In the genomic region with DNA sequence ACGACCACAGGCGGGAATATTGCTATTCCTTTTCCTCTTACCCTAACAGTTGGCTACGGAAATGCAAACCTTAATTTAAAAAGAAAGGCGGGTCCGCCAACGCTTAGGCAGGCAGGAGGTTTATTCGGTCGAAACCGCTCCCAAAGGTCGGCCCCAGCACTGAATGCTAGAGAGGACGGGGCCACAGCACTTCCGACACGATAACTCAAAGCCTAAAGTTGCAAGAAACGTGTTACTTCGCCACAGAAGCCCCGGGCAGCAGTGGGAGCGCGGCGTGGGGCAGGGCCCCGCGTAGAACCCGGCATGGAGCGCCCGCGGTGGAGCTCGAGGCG, we compare ENCODE assay signal across 9 mouse cellular contexts. TPM values are rescaled to one million over a fixed set of nuclear protein-coding genes. Genes with fewer than 3 reads are reported as not detected.
A peak's percentile ranks its signal among the peaks of the same experiment; 100 is the strongest.
DNase-seq lines count a peak whose midpoint lies in the region; ATAC-seq and TF ChIP-seq lines count a peak whose summit lies in the region.
"Had no signal": no experiment of that assay in that cellular context is flagged by ENCODE, and none has a peak within 500 bp of the region (broad histone marks: within the 10 kb centered on the region; RNA-seq: fewer than 3 reads in every experiment).

No protein-coding gene starts in this region.

- no peak for TF ChIP-seq EP300 in heart, postnatal 0 days (IDR thresholded peaks at IDR 0.05; ENCODE audit: low read depth)
- TF ChIP-seq EP300 in MEL (IDR thresholded peaks at IDR 0.05; ENCODE audit: low read depth in 1 of 2, low read length in 2 of 2) = no peak

- peak overlapping the region; percentile 72 for H3K4me2 ChIP-seq in heart, postnatal 0 days (ENCODE audit: low read depth, low read length)

- H3K4me3 ChIP-seq in heart, postnatal 0 days (ENCODE audit: low read depth, low read length) = peak overlapping the region; percentile 98
- peak overlapping the region; percentile 96 to 100 for H3K4me3 ChIP-seq in MEL (ENCODE audit: control insufficient read depth in 1 of 2, insufficient read depth in 1 of 2, low read depth in 2 of 2, low read length in 2 of 2)
- H3K4me3 ChIP-seq in hindbrain, embryonic 10.5 days = peak overlapping the region; percentile 99

- H3K36me3 ChIP-seq in heart, postnatal 0 days (replicated peaks; ENCODE audit: control insufficient read depth, insufficient read depth, low read length) = peaks cover 22% of the 10 kb centered on the region
- H3K36me3 ChIP-seq in MEL (ENCODE audit: control insufficient read depth in 1 of 2, insufficient read depth in 2 of 2, low read length in 2 of 2) = peaks cover 16% of the 10 kb centered on the region in 2 experiments
- H3K36me3 ChIP-seq in hindbrain, embryonic 10.5 days = peaks cover 44% of the 10 kb centered on the region

- DNase-seq in heart, postnatal 0 days (ENCODE audit: low spot score) = no peak
- no peak for DNase-seq in heart, adult 8-10 months (ENCODE audit: low spot score)
- peak; percentile 32 for DNase-seq in MEL (ENCODE audit: low read depth, low spot score)
- DNase-seq in hindbrain, embryonic 10.5 days (ENCODE audit: low spot score) = no peak
- DNase-seq in lung, postnatal 36 days = peak; percentile 18
- DNase-seq in gastrocnemius, postnatal 36 days = no peak
- no peak for DNase-seq in adrenal gland, adult 2 months

- H3K79me2 ChIP-seq in MEL (ENCODE audit: control insufficient read depth, insufficient read depth, low read length, poor library complexity) = peaks cover 37% of the 10 kb centered on the region

- H3K9ac ChIP-seq in heart, postnatal 0 days (replicated peaks; ENCODE audit: low read depth, low read length) = peak overlapping the region; percentile 98
- H3K9ac ChIP-seq in MEL (ENCODE audit: control insufficient read depth, low read depth, low read length, poor library complexity, severe bottlenecking) = peak overlapping the region; percentile 95

- peak; percentile 2; the same call in 1 of the 2 replicates for ATAC-seq in heart, postnatal 0 days (ENCODE audit: insufficient read depth, low read depth)
- ATAC-seq in megakaryocyte-erythroid progenitor cell, adult 5-6 weeks (replicated peaks; ENCODE audit: low FRiP score, low TSS enrichment, poor library complexity, severe bottlenecking) = no peak

- WGBS in heart, postnatal 0 days = 1% methylated on average over 25 of the region's 27 CpGs
- under 1% methylated on average over 27 of the region's 27 CpGs for WGBS in hindbrain, embryonic 10.5 days

- peak overlapping the region; percentile 90 for H3K27ac ChIP-seq in heart, postnatal 0 days (ENCODE audit: low read depth)
- peak overlapping the region; percentile 64 for H3K27ac ChIP-seq in MEL (ENCODE audit: control insufficient read depth, low read depth, low read length)
- H3K27ac ChIP-seq in hindbrain, embryonic 10.5 days = peak overlapping the region; percentile 98

- no peak for TF ChIP-seq RAD21 in MEL (IDR thresholded peaks at IDR 0.05; ENCODE audit: low read depth, low read length)

- H3K27me3 ChIP-seq in heart, postnatal 0 days (ENCODE audit: control insufficient read depth, insufficient read depth, low read length) = no peaks in the 10 kb centered on the region
- no peaks in the 10 kb centered on the region for H3K27me3 ChIP-seq in MEL (ENCODE audit: control insufficient read depth in 1 of 2, insufficient read depth in 2 of 2, low read length in 2 of 2)
- no peaks in the 10 kb centered on the region for H3K27me3 ChIP-seq in hindbrain, embryonic 10.5 days (ENCODE audit: insufficient read depth, poor library complexity, severe bottlenecking)

- no peak for TF ChIP-seq POLR2A in MEL (IDR thresholded peaks at IDR 0.05; ENCODE audit: control insufficient read depth in 1 of 2, insufficient read depth in 1 of 2, low read depth in 1 of 2, low read length in 2 of 2, poor library complexity in 1 of 2)

- H3K4me1 ChIP-seq in heart, postnatal 0 days (ENCODE audit: control insufficient read depth, insufficient read depth) = peaks cover 15% of the 10 kb centered on the region
- peaks cover 0 to 7% of the 10 kb centered on the region in 2 experiments; a peak in 3 of 4 replicates for H3K4me1 ChIP-seq in MEL (ENCODE audit: control insufficient read depth in 1 of 2, insufficient read depth in 2 of 2, low read length in 2 of 2)
- H3K4me1 ChIP-seq in hindbrain, embryonic 10.5 days (replicated peaks) = peaks cover 20% of the 10 kb centered on the region

- no peak for TF ChIP-seq CTCF in heart, postnatal 0 days (IDR thresholded peaks at IDR 0.05; ENCODE audit: low read depth)
- no peak for TF ChIP-seq CTCF in MEL (IDR thresholded peaks at IDR 0.05 in 2 of 3, conservative IDR thresholded peaks at IDR 0.05 in 1 of 3; ENCODE audit: control insufficient read depth in 1 of 3, insufficient read depth in 1 of 3, low read depth in 2 of 3, low read length in 3 of 3, poor library complexity in 1 of 3, severe bottlenecking in 1 of 3)

- H3K9me3 ChIP-seq in heart, postnatal 0 days (replicated peaks; ENCODE audit: control insufficient read depth, low read length) = no peaks in the 10 kb centered on the region
- no peaks in the 10 kb centered on the region for H3K9me3 ChIP-seq in MEL (replicated peaks; ENCODE audit: insufficient read depth, low read length)
- H3K9me3 ChIP-seq in hindbrain, embryonic 10.5 days = no peaks in the 10 kb centered on the region

- intact Hi-C loops in gastrocnemius, postnatal 36 days (cut with DNase I) = no loop called here

TF ChIP-seq in MEL, 35 proteins besides CTCF, POLR2A, EP300 and RAD21:
- TF ChIP-seq GABPA (IDR thresholded peaks at IDR 0.05; ENCODE audit: low read depth, low read length) = no peak
- TF ChIP-seq CHD1 (IDR thresholded peaks at IDR 0.05; ENCODE audit: low read depth, low read length) = 0 out of 2 replicates have a peak, but pooled peaks have one; percentile 87

RNA-seq across cellular contexts. Expression of gene U2af1, which starts 0.6 kb away (rescaled TPM):
- total RNA-seq in heart, postnatal 0 days (2014; rRNA removed; ENCODE audit: low replicate concordance) = 36.2 and 41.7 TPM in 2 replicates
- polyA plus RNA-seq in heart, postnatal 0 days (2015; fragmentation: Nextera tagmentation; extraction: Ambion mirVana) = 143 and 158 TPM in 2 replicates
- 10 to 100 TPM; 63.4 to 76.0 (median 68.3) TPM for total RNA-seq in heart, adult 8-10 months (2022)
- 211 and 214 TPM in 2 replicates for total RNA-seq in MEL (2012; rRNA removed)
- polyA plus RNA-seq in MEL (2012; ENCODE audit: insufficient read depth in 1 of 2, insufficient read length in 2 of 2, low read depth in 1 of 2, low replicate concordance in 2 of 2, missing spikeins in 1 of 2) = 100 to 1,000 TPM; 498 to 928 TPM
- 344 and 443 TPM in 2 replicates for polyA plus RNA-seq in hindbrain, embryonic 10.5 days (2016; fragmentation: Nextera tagmentation; extraction: Ambion mirVana)
- 178 and 219 TPM in 2 replicates for total RNA-seq in megakaryocyte-erythroid progenitor cell, adult 5-6 weeks (2014; fragmentation: Nextera tagmentation)
- total RNA-seq in megakaryocyte-erythroid progenitor cell, adult 5-6 weeks (2017) = 310 and 385 TPM in 2 replicates
- 10 to 100 TPM; 56.8 to 65.7 TPM for total RNA-seq in gastrocnemius, postnatal 36 days (2021)
- total RNA-seq in adrenal gland, adult 2 months (2021) = 100 to 1,000 TPM; 146 to 161 TPM
- polyA plus RNA-seq in adrenal gland, adult 2 months (2012; rRNA removed) = 12.7 and 12.8 TPM in 2 replicates

RNA-seq across cellular contexts. Expression of gene Cryaa, which starts 19.5 kb away (rescaled TPM):
- not detected in 2 replicates for total RNA-seq in heart, postnatal 0 days (2014; rRNA removed; ENCODE audit: low replicate concordance)
- polyA plus RNA-seq in heart, postnatal 0 days (2015; fragmentation: Nextera tagmentation; extraction: Ambion mirVana) = 0.15 TPM in 1 of 2 replicates, not detected in the other
- total RNA-seq in heart, adult 8-10 months (2022) = not detected
- total RNA-seq in MEL (2012; rRNA removed) = not detected in 2 replicates
- polyA plus RNA-seq in MEL (2012; ENCODE audit: insufficient read depth in 1 of 2, insufficient read length in 2 of 2, low read depth in 1 of 2, low replicate concordance in 2 of 2, missing spikeins in 1 of 2) = not detected
- not detected in 2 replicates for polyA plus RNA-seq in hindbrain, embryonic 10.5 days (2016; fragmentation: Nextera tagmentation; extraction: Ambion mirVana)
- total RNA-seq in megakaryocyte-erythroid progenitor cell, adult 5-6 weeks (2014; fragmentation: Nextera tagmentation) = not detected in 2 replicates
- not detected in 2 replicates for total RNA-seq in megakaryocyte-erythroid progenitor cell, adult 5-6 weeks (2017)
- not detected for total RNA-seq in gastrocnemius, postnatal 36 days (2021)
- not detected for total RNA-seq in adrenal gland, adult 2 months (2021)
- not detected in 2 replicates for polyA plus RNA-seq in adrenal gland, adult 2 months (2012; rRNA removed)

RNA-seq across cellular contexts. Expression of gene Cbs, which starts 21.1 kb away (rescaled TPM):
- 2.1 TPM in 1 of 2 replicates, not detected in the other for total RNA-seq in heart, postnatal 0 days (2014; rRNA removed; ENCODE audit: low replicate concordance)
- polyA plus RNA-seq in heart, postnatal 0 days (2015; fragmentation: Nextera tagmentation; extraction: Ambion mirVana) = 0.27 and 0.36 TPM in 2 replicates
- total RNA-seq in heart, adult 8-10 months (2022) = 10 to 100 TPM in 1 of 4 experiments, 1 to 10 TPM in 3; 5.4 to 11.7 (median 7.0) TPM
- 11.2 and 13.7 TPM in 2 replicates for total RNA-seq in MEL (2012; rRNA removed)
- polyA plus RNA-seq in MEL (2012; ENCODE audit: insufficient read depth in 1 of 2, insufficient read length in 2 of 2, low read depth in 1 of 2, low replicate concordance in 2 of 2, missing spikeins in 1 of 2) = 10 to 100 TPM in 1 of 2 experiments, not detected in 1; 16.8 TPM
- polyA plus RNA-seq in hindbrain, embryonic 10.5 days (2016; fragmentation: Nextera tagmentation; extraction: Ambion mirVana) = 0.99 and 1.5 TPM in 2 replicates
- total RNA-seq in megakaryocyte-erythroid progenitor cell, adult 5-6 weeks (2014; fragmentation: Nextera tagmentation) = not detected in 2 replicates
- total RNA-seq in megakaryocyte-erythroid progenitor cell, adult 5-6 weeks (2017) = 2.4 TPM in 1 of 2 replicates, not detected in the other
- total RNA-seq in gastrocnemius, postnatal 36 days (2021) = under 1 TPM; 0.32 to 0.77 TPM
- total RNA-seq in adrenal gland, adult 2 months (2021) = 1 to 10 TPM; 6.4 to 8.1 TPM
- polyA plus RNA-seq in adrenal gland, adult 2 months (2012; rRNA removed) = 1.9 and 2.1 TPM in 2 replicates
- total RNA-seq: neutrophil, adult 5-6 weeks had no signal

Comparison
In these comparisons a context has a peak if more than half of its experiments do, and no peak if none do; other contexts are left out.
1. DNase-seq: peak in MEL (single experiment) and lung, postnatal 36 days (single experiment); none in heart, postnatal 0 days (single experiment), heart, adult 8-10 months (single experiment), hindbrain, embryonic 10.5 days (single experiment), gastrocnemius, postnatal 36 days (0 of 2) and adrenal gland, adult 2 months (single experiment).
2. Peak in every context shown above with its lines, with median percentiles within 50 percentile points of each other: H3K27ac ChIP-seq and H3K4me3 ChIP-seq.